Mouse (Mus musculus): ENCODE data around the gene Clcn2.

The Clcn2 gene

GRCm38 (mm10) chr16:20717181-20717977 is at the start of gene Clcn2, which contains the start of gene Polr2h:
TSS of gene Clcn2 (minus strand) at chr16:20717746.
TSS of gene Polr2h (plus strand) at chr16:20717665.
- peak; percentile 94 for DNase-seq (ENCODE audit: low read depth, low spot score)

DNA sequence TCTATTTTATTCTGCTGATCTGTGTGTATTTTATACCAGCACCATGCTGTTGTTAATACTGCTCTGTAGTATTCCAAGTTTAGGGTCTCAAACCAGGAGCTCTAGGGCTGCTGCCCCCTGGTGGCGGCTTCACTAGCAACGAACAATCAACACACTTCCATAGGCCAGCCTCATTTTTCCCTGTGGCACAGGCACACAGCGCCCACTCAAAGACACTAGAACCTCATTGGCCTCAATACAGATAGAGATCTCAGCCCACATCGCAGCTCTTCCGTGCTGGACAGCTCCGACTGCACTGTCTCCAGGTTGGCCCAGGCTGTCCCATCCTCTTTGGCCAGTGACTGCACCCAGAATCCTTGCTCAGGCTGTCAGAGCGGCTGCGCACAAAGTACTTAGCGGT is 47.7 kb upstream of the Clcn2 start:
- peak; percentile 54 for DNase-seq (ENCODE audit: low read depth, low spot score)

- DNase-seq (ENCODE audit: low read depth, low spot score) = peak; percentile 48
These were observed 44.1 kb upstream of the Clcn2 start for GRCm38 (mm10) chr16:20761681-20762080.

- no peak for DNase-seq (ENCODE audit: low read depth, low spot score)
These were observed 39.8 kb upstream of the Clcn2 start for GRCm38 (mm10) chr16:20757385-20757784.

DNA sequence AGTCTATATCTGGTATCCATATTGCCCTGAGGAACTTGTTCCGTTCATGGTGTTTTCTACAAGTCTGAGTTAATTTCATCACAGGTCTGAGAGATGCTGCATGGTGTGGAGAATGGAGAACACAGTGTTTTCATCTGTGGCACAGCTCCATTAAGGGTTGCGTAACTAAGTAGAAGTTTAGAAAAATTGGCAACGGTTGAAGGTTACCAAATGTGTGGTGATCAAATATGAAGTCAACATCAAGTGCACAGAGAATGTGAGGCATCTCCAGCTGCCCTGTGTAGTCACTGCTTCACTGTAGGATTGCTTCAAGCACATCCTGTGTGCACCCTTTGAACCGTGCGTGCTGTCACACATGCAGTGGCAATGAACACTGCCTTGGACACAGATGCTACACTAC is 38.5 kb upstream of the Clcn2 start:
- DNase-seq (ENCODE audit: low read depth, low spot score) = no peak

GRCm38 (mm10) chr16:20750518-20750917 is 33.0 kb upstream of the Clcn2 start:
- DNase-seq (ENCODE audit: low read depth, low spot score) = peak; percentile 53

DNA sequence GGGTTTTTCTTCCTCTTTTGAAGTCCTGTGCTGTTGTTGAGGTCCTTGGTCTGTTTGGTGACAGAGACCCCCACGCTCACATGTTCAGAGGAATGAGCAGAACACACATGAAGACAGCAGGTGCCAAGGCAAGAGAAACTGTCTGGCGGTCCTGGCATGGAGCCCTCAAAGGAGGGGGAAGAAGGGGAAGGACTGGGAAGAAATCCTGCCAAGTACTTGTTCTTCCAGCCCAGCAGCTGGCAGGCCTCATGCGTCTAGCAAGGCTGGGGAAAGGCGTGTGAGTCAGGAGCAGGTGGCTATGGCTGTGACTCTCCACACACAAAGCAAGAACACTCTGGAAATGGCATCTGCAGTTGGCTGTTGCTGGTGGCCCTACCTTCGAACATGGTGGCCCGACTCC is 29.1 kb upstream of the Clcn2 start:
- no peak for DNase-seq (ENCODE audit: low read depth, low spot score)

GRCm38 (mm10) chr16:20739845-20740244 is 22.3 kb upstream of the Clcn2 start:
- no peak for DNase-seq (ENCODE audit: low read depth, low spot score)

DNA sequence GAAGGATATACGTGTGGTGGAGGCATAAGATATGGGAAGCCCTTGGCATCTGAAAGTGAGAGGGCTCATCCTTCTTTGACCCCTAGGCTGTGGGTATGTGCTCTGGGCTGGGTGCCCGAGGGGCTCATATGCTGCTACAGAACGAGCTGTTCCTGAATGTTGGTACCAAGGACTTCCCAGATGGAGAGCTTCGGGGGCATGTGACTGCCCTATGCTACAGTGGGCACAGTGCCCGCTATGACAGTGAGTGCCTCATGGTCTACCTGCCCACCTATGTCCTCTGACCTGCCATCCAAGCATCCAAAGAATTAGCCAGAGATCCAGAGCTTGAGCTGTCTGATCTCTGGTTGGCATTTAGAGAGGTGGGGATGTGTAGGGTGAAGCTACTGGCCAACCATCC is 19.3 kb upstream of the Clcn2 start:
- DNase-seq (ENCODE audit: low read depth, low spot score) = no peak

GRCm38 (mm10) chr16:20736168-20736567 is 18.6 kb upstream of the Clcn2 start:
- DNase-seq (ENCODE audit: low read depth, low spot score) = no peak

DNA sequence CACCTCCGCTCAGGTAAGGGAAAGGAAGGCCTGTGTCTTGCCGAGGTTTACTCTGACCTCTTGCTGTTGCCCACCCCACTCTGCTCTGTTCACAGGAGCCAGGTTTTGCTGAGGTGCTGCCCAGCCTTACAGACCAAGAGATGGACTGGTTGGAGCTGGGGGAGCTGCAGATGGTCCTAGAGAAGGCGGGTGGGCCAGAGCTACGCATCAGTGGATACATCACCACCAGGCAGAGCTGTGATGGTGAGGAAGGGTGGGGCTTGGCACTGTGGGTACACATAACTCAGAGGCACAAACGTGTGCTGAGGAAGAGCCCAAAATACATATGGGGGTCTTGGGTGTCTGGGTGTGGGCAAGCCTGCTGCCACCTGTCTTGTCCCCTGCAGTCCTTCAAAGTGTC is 18.1 kb upstream of the Clcn2 start:
- DNase-seq (ENCODE audit: low read depth, low spot score) = no peak

DNA sequence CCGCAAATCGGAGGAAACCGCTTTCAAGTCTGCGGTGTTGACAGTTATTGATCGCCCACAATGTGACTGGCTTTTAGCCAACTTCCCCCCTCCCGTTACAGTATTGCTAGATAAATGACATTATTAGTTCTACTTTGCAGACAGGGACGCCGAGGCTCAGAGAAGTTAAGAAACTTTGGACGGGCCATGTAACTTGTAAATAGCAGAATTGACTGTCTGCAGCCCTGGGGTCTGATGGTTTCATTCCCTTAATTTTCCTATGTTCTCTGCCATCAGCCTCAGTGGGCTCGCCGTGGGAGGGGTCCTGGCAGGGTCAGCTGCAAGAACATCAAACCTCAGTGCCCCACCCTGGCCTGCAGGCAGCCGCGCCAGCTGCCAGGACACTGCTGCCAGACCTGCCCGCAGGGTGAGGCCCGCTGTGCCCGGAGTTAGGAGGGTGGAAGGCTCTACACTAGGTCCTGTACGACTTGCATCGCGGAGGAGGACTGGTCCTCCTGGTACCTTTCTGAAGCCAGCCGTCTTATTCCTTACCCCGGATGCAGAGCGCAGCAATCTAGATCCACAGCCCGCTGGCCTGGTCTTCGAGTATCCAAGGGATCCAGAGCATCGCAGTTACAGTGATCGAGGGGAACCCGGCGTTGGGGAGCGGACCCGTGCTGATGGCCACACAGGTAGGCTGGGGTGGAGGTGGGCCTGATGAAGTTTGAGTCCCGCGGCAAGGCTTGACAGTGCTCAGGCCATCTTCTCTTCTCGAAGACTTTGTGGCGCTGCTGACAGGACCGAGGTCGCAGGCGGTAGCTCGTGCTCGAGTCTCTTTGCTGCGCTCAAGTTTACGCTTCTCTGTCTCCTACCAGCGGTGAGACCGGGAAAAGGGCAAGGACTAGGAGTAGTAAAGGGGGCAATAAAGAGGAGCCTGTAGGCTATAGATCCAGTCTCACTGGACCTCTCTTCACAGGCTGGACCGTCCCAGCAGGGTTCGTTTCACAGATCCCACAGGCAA is 16.5 kb upstream of the Clcn2 start, which contains the start of gene Thpo:
Thpo (minus strand) TSS at position 781 of the 1,000 bp plus-strand sequence.
- DNase-seq (ENCODE audit: low read depth, low spot score) = no peak

DNA sequence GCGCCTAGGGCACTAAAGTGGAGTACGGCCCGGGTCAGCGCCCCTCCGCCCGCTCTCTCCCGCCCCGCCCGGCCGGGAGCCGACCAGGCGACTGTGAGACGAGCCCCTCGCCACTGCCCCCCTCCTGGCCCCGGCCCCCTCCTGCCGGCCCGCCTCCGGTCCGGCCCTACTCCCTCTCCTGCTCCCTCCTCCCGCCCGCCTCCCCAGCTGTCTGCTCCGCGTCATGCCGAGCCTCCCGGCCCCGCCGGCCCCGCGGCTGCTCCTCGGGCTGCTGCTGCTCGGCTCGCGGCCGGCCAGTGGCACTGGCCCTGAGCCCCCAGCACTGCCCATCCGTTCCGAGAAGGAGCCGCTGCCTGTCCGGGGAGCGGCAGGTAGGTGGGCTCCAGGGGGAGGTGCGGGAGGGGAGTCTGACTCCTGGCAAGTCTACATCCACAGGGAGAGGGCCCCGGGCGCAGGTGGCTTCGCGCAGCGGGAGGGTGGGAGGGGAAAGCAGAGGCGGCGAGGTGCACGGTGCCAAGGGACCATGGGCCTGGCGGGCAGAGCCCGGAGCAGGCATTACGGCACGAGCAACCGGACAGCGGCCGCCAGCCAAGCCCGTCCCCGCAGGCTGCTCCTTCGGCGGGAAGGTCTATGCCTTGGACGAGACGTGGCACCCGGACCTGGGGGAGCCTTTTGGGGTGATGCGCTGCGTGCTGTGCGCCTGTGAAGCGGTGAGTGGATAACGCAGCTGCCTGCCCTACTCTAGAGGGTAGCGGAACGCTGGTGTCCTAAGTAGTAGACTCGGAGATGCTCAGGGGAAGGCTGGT is 15.6 kb upstream of the Clcn2 start, which contains the start of gene Chrd:
Chrd (plus strand) TSS at position 203 of the 806 bp plus-strand sequence.
- no peak for DNase-seq (ENCODE audit: low read depth, low spot score)

DNA sequence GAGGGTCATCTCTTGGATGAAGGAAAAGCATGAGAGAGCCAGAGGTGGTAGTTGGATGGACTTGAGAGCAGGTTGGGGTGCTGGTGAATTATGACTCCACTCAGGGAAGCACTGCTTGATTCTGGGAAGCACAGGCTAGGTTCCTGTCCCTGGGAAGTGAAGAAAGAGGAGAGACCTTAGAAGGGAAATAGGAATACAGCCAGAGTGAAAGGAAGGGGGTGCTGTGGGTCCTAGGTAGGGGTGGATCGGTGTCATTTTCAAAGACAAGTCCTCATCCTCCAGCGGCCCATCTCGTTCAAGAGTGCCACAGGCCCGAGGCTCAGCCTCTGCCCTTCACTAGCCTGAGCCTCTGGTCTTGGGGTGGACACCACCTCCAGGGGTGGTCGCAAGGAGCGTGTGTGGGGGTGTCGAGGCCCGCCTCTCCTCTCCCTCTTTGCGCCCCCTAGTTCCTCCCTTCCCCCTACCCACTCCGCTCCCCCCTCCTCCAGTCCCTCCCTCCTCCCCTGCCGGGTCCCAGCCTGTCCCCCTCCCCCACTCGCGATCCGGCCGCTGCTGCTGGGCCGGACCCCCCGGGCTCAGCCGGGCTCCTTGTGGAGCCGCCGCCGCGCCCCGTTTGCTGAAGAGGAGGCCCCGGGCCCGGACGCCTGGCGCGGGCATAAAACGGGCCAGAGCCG is 14.8 kb upstream of the Clcn2 start:
- DNase-seq (ENCODE audit: low read depth, low spot score) = no peak

DNA sequence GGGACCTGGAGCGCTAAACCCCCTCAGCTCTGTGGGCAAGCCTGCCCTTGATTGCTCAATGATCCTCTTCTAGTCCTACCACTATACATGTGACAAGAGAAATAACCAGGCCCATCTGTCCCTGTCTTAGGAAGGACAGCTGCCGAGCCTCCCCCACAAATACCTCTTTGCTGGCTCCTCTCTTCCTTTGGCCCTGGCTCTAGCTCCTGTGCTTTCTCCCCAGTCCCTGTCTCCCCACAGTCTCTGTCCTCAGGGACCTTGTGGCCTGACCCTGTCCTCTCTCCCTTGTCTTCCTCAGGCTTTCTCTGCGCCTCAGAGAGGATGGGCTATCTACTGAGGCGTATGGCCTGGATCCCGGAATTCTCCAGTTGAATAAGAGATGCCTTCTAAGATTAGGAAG is 14.1 kb upstream of the Clcn2 start:
- DNase-seq (ENCODE audit: low read depth, low spot score) = no peak

GRCm38 (mm10) chr16:20730293-20730711 is 12.8 kb upstream of the Clcn2 start:
- DNase-seq (ENCODE audit: low read depth, low spot score) = no peak

DNA sequence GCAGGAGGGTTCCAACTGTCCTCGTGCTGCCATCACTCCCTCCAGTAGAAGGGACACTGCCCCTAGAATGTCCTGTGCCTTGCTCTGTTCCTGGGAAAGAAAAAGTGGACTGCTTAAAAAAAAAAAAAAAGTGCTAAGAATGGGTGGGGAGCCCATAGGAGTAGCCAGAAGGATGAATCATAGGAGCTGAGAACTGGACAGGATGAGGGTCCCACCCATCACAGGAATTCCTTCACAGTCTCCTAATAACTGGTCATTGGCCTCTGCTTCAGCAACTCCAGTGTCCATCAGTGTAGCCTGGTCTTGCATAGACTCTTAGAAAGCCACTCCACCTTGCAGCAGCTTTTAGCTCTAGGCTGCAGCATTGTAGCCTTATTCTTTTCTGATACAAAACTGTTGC is 8.8 kb upstream of the Clcn2 start:
- DNase-seq (ENCODE audit: low read depth, low spot score) = no peak

DNA sequence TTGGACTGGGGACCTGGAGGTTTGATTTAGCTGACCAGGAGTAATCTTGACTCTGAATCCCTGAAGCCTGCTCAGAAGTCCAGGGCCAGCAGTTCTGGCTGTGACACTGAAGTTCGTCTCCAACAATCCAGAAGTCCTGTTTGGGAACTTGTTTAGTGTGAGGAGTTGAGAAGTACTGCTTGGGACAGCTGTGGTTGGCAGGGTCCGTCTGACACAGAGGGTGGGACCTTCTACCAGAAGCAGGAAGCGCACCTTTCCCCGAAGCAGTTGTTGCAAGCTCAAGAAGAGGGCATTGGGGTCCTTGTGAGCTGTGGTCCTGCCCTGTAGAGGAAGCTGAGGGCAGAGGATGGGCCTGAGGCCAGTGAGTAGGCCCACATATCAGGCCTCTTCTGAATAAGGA is 8.2 kb upstream of the Clcn2 start:
- DNase-seq (ENCODE audit: low read depth, low spot score) = no peak

DNA sequence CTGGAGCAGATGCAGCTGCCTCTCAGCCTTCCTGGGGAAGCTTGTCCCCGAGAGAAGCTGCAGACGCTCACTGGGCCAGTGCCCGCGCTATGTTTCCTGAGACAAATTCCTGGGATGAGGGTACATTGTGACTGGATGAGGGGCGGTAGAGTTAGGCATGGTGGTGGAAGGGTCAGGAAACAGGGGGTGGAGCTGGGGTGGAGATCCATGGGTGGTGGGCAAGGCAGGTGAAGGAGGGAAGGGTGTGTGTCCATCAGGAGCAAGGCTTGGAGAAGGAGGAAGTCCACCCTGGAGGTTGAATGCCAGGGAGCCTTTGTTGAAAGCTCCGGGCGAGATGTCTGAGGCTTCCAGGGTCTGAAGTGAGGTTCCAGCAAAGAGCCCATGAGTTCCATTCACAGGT is 7.8 kb upstream of the Clcn2 start:
- no peak for DNase-seq (ENCODE audit: low read depth, low spot score)

- DNase-seq (ENCODE audit: low read depth, low spot score) = peak; percentile 66
These were observed 6.8 kb upstream of the Clcn2 start for GRCm38 (mm10) chr16:20724338-20724748.

- DNase-seq (ENCODE audit: low read depth, low spot score) = no peak
These were observed 5.7 kb upstream of the Clcn2 start for GRCm38 (mm10) chr16:20723247-20723646.
